Mouse (Mus musculus) lung, postnatal 10 days (tissue): ENCODE measurements around the gene Alas2.

Experiments used
- DNase-seq: peaks from one replicate; pipeline ENCODE4 v3.0.0; 2021

Alas2 gene

GRCm38 (mm10) chrX:150547239-150547638 lies at the start of gene Alas2:
Alas2 (plus strand) TSS chrX:150547375.
- DNase-seq: no peak

DNA sequence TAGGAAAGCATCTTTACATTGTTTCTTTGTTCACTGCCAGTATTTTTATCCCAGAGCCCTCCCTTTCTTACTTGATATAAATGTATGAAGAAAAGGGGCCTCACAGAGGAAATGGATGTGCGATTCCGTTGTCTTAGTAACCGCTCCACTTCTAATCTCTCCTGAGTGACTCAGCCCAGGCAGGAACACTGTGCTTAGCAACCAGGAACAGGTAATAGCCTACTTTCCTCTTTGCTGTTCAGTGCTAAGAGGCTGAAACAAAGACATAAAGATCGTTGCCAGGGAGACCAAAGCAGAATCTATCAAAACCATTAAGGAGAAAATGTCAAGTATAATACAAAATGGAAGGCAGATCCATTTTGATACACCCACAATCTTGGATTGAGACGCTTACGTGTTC lies 38.5 kb upstream of the Alas2 start:
- no peak for DNase-seq

- DNase-seq: peak; percentile 56
These were observed 36.5 kb upstream of the Alas2 start for GRCm38 (mm10) chrX:150510631-150511030.

DNA sequence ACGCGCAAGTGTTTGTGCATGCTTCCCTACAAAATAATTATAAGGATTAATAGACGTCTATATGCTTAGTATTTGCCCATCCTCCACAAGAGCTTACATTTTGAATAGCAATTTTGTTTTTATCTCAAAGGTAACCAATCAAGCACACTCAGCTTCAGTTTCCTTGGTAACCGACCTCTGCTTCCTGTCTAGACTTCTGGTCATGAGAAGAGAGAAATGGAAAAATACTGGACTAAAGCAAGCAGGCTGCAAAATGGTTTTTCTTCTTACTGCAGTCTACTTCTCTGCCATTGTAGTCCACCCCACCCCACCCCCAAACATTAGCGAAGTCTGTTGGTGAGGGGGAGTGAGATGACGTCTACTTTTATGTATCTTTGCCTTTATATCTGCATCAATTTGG lies 35.9 kb upstream of the Alas2 start:
- no peak for DNase-seq

GRCm38 (mm10) chrX:150514127-150514526 lies 33.0 kb upstream of the Alas2 start:
- DNase-seq: no peak

- DNase-seq: no peak
These were observed 31.2 kb upstream of the Alas2 start for GRCm38 (mm10) chrX:150516015-150516414.

GRCm38 (mm10) chrX:150516477-150516876 lies 30.7 kb upstream of the Alas2 start:
- DNase-seq: no peak

GRCm38 (mm10) chrX:150540111-150540510 lies 7.1 kb upstream of the Alas2 start:
- no peak for DNase-seq

DNA sequence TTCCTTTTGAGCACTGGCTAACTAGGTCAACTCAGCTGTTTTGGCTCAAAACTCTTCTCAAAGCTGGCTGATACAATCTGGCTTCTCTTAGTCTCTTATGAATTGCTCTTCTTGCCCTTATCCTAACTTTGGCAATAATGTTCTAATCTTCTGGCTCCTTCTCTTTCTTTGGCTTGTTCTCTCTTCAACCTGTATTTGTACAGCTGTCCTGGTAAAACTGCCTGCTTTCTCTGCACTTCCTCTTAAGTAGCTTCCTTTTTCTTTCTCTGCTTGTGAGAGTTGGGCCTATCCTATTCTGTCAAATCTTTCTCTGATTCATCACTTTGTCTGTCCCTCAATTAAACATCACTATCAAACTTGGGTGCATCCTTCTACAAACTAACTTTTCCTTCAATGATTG lies 5.5 kb upstream of the Alas2 start:
- DNase-seq: no peak

DNA sequence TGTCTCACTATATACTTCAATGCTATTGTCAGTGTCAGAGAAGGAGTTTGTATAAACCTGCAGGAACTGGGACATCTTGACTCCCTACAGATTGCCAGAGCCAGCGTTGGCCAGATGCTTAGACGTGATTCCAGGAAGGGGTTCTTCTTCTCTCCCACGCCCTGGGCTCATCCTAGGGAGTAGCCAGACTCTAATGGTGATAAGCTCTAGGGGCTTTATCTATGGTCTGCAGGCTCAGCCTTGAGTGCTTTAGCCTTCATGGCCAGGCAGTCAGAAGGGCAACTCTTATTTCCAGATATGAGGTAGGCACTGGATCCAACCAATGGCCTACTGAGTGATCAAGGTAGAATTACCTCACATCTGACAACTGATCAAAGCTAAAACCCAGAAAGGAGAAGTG lies 2.5 kb downstream of the Alas2 start:
- no peak for DNase-seq

- no peak for DNase-seq
These were observed 4.8 kb downstream of the Alas2 start for GRCm38 (mm10) chrX:150551986-150552385.

- no peak for DNase-seq
These were observed 6.9 kb downstream of the Alas2 start for GRCm38 (mm10) chrX:150554032-150554431.

DNA sequence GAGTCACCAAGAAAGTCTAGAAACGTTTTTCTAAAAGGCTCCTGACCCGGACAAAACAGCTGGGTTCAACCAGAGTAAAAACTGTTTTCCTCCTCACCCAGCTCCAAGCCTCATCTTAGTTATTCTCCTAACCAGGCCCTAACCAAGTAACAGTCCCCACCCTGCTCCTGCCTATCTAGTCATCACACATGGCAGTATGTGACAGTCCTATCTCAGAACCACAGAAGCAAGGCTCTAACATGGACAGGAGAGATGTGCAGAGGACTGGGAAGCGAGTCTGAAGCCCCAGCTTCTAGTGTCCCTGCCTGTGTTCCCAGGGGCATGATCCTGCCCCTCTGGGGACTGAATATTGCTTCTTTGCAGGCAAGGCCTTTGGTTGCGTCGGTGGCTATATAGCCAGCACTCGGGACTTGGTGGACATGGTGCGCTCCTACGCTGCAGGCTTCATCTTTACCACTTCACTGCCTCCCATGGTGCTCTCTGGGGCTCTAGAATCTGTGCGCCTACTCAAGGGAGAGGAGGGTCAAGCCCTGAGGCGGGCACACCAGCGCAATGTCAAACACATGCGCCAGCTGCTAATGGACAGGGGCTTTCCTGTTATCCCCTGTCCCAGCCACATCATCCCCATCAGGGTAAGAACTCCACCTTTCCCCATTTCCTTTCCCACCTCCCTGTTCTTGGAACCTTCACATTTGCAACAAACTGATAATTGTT lies 17.6 kb downstream of the Alas2 start:
- DNase-seq: no peak

- DNase-seq: no peak
These were observed 34.7 kb downstream of the Alas2 start for GRCm38 (mm10) chrX:150581921-150582320.

DNA sequence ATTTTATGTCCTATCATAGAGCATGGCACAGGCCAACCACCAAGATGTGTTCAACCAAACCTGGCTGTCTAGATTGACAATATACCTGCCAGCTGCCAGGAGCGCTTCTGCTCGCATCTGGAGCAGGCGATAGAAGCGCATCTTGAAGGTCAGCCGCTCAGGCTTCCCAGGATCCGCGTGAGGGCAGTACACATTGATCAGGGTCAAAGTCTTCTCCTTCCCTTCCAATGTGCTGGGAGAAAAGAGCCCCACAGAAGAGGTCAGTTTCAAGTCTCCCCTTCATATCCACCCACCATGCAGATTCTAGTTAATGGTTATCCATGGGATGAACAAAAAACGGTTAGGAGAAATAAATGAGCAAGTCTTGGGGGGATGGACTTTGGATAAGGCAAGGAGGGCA lies 37.9 kb downstream of the Alas2 start:
- no peak for DNase-seq

DNA sequence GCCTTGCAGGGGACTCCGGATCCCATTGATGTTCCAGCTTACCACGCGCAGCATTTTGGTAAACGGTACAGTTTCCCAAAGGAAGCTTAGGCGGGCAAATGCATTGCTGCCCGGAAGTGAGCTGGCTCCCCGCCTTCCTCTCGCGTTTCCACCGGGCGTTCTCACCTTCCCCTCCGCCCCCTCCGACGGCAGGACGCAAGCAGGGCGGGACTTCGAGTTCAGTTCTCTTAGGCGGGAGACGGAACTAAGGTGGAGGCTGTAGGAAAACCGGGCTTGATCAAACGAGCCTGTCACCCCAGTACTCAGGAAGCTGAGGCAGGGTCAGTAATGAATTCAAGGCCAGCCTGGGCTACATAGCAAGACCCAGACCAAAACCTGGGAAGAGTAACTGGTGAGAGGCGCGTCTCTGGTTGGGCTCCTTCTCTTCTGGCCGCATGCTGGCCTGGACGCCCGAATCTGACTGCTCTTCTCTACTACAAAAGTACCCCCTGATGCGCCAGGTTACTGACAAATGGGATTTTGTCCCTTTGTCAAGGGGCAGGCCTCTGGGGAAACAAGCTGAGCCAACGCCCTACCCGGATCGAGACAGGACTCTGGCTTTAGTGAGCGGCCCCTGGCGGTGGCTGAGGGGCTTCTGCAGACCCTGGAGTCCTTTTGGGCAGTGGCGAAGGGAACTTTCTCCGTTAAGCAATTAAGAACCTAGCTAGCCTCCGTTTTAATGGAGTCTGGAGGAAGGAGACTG lies 41.0 kb downstream of the Alas2 start, which contains the start of gene Pfkfb1:
Gene Pfkfb1, plus strand, starts transcription at position 207 of the 742 bp plus-strand sequence.
- peak; percentile 89 for DNase-seq

DNA sequence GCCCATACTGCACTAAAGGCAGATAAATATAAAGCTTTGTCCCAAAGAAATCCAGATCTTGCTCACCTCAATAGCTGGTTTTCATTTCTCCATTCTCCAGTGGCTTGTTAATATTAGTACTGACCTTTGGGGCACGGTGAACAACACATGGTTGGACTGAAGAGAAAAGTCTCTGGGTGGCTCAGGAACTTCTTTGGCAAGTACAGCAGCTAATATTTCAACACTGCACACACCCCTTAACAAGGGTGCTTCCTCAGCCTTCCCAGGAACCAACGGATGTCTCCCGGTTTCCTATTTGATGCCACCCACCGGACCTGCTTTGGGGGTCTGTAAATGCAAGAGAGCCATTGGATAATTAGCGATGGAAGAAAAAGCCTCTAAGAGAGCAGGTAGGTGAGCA lies 42.5 kb downstream of the Alas2 start, which contains the start of gene Apex2:
Gene Apex2, minus strand, starts transcription at position 173 of the 400 bp plus-strand sequence.
- no peak for DNase-seq

- no peak for DNase-seq
These were observed 46.3 kb downstream of the Alas2 start for GRCm38 (mm10) chrX:150593266-150594035.

DNA sequence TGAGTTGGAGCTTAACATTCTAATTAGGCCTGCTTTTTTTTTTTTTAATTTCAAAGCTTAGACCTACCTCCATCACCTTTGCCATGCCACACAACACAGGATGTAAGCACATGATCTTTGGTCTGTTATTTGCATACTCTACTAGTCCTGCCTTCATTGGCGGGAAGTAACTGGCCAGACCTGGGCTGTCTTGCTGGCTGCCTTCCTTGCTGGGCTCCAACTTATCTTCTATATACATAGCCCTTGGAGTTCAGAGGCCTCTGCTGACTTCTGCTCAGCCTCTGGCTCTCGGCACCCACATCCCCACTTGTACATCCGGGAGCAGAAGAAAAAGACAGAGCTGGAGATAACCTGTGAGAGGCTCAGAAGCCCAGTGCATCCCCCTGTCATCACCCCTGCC lies 47.0 kb downstream of the Alas2 start:
- no peak for DNase-seq

- DNase-seq: no peak
These were observed 48.0 kb downstream of the Alas2 start for GRCm38 (mm10) chrX:150595016-150595760.

DNA sequence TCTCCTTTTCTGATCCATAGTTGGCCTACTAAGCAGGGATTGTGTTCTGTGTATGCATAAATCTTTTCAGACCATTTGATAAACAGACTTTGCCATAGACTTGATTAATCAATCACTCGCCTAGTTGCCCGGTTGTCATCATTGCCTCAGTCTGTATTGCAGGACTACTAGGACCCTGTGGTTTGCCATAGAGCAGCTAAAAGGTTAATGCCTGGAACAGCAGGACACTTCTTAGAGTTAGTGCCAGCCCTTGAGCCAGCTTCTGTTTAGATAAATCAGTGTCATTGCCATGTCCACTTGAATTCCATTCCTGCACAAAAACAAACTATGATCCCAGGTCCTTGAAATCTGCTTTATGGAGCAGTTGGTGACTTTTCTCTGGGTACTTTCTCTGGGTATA lies 51.7 kb downstream of the Alas2 start:
- DNase-seq: no peak
